Mouse (Mus musculus) heart, postnatal 0 days (tissue): ENCODE results near the gene Jsrp1.

Source experiments
- CTCF ChIP-seq: IDR thresholded peaks from 2 replicates; pipeline ENCODE4 v1.5.1; 2016; ENCODE audit warnings: antibody characterized with exemption, control low read depth, low read depth
- EP300 ChIP-seq: IDR thresholded peaks from 2 replicates; pipeline ENCODE4 v1.6.1; 2016; ENCODE audit warnings: antibody characterized with exemption, low read depth

DNA sequence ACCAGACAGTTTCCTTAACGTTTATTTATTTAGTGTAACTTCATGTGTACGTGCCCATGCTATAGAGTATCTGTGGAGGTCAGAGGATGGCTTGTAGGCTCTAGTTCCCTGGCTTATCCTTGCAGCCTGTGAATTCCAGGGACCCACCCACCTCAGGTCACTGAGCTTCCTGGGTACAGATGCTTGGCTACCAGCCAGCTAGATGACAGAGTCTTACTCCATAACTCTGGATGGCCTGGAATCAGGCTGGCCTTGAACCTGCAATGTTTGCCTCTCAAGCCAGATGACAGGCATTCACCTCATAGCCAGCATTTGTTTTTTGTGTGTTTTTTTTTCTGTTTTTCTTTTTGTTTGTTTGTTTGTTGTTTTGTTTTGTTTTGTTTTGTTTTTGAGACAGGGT is 3.9 kb upstream of the Jsrp1 start:
- no peak for TF ChIP-seq CTCF
- TF ChIP-seq EP300 = no peak
